Mouse (Mus musculus): ENCODE results near the gene Rab6b. TPM values are rescaled to one million over a fixed set of nuclear protein-coding genes. Genes with fewer than 3 reads are reported as not detected.

Rab6b gene
- total and polyA plus RNA-seq, 3 experiments: 0.16 TPM; not detected in 2

GRCm38 (mm10) chr9:103110727-103111501 is 673 bp upstream of the Rab6b start:
- no peaks in the 10 kb centered on the region for H3K4me1 ChIP-seq (ENCODE audit: insufficient read depth, low read depth, low read length)
- H3K36me3 ChIP-seq (replicated peaks): no peaks in the 10 kb centered on the region
- no peak overlapping the region for H3K4me3 ChIP-seq (ENCODE audit: low read depth, low read length)
- no peak for TF ChIP-seq GATA2 (IDR thresholded peaks at IDR 0.05; ENCODE audit: borderline replicate concordance, low read depth, low read length)
- TF ChIP-seq CTCF (IDR thresholded peaks at IDR 0.05; ENCODE audit: low read depth, low read length): no peak
- no peak for TF ChIP-seq GATA1 (IDR thresholded peaks at IDR 0.05; ENCODE audit: borderline replicate concordance, low read length)
- TF ChIP-seq POLR2AphosphoS5 (IDR thresholded peaks at IDR 0.05; ENCODE audit: insufficient replicate concordance, low read depth, low read length): no peak
- TF ChIP-seq TAL1 (conservative IDR thresholded peaks at IDR 0.05; ENCODE audit: low read depth, low read length): no peak
- DNase-seq (ENCODE audit: low spot score) (no peak), ATAC-seq (ENCODE audit: extremely low read depth, insufficient number of reproducible peaks, low FRiP score, poor library complexity, severe bottlenecking) (no peak)
- peaks cover 7% of the 10 kb centered on the region for H3K9me3 ChIP-seq (replicated peaks)
- H3K27me3 ChIP-seq (ENCODE audit: insufficient read depth, low read length): peaks cover 40% of the 10 kb centered on the region

GRCm38 (mm10) chr9:103112471-103113271 is 1.1 kb downstream of the Rab6b start:
- Histone ChIP-seq H3K36me3 (replicated peaks) (no peaks in the 10 kb centered on the region), H3K4me3 (ENCODE audit: low read depth, low read length) (no peak overlapping the region), H3K9me3 (replicated peaks) (peaks cover 7% of the 10 kb centered on the region), H3K4me1 (ENCODE audit: insufficient read depth, low read depth, low read length) (no peaks in the 10 kb centered on the region), H3K27me3 (ENCODE audit: insufficient read depth, low read length) (peaks cover 44% of the 10 kb centered on the region)
- no peak for DNase-seq (ENCODE audit: low spot score)
- TF ChIP-seq CTCF (IDR thresholded peaks at IDR 0.05; ENCODE audit: low read depth, low read length): no peak
- no peak for TF ChIP-seq TAL1 (conservative IDR thresholded peaks at IDR 0.05; ENCODE audit: low read depth, low read length)
- no peak for TF ChIP-seq POLR2AphosphoS5 (IDR thresholded peaks at IDR 0.05; ENCODE audit: insufficient replicate concordance, low read depth, low read length)
- no peak for TF ChIP-seq GATA2 (IDR thresholded peaks at IDR 0.05; ENCODE audit: borderline replicate concordance, low read depth, low read length)
- TF ChIP-seq GATA1 (IDR thresholded peaks at IDR 0.05; ENCODE audit: borderline replicate concordance, low read length): no peak
- no peak for ATAC-seq (ENCODE audit: extremely low read depth, insufficient number of reproducible peaks, low FRiP score, poor library complexity, severe bottlenecking)

GRCm38 (mm10) chr9:103113351-103113750 is 1.8 kb downstream of the Rab6b start:
- H3K4me3 ChIP-seq (ENCODE audit: low read depth, low read length): no peak overlapping the region
- DNase-seq (ENCODE audit: low spot score) (no peak), ATAC-seq (ENCODE audit: extremely low read depth, insufficient number of reproducible peaks, low FRiP score, poor library complexity, severe bottlenecking) (no peak)
- no peaks in the 10 kb centered on the region for H3K4me1 ChIP-seq (ENCODE audit: insufficient read depth, low read depth, low read length)
- peaks cover 7% of the 10 kb centered on the region for H3K9me3 ChIP-seq (replicated peaks)
- H3K36me3 ChIP-seq (replicated peaks): no peaks in the 10 kb centered on the region
- peaks cover 49% of the 10 kb centered on the region for H3K27me3 ChIP-seq (ENCODE audit: insufficient read depth, low read length)
- TF ChIP-seq GATA1 (IDR thresholded peaks at IDR 0.05; ENCODE audit: borderline replicate concordance, low read length) (no peak), CTCF (IDR thresholded peaks at IDR 0.05; ENCODE audit: low read depth, low read length) (no peak), GATA2 (IDR thresholded peaks at IDR 0.05; ENCODE audit: borderline replicate concordance, low read depth, low read length) (no peak), TAL1 (conservative IDR thresholded peaks at IDR 0.05; ENCODE audit: low read depth, low read length) (no peak), POLR2AphosphoS5 (IDR thresholded peaks at IDR 0.05; ENCODE audit: insufficient replicate concordance, low read depth, low read length) (no peak)

- H3K36me3 ChIP-seq (replicated peaks): no peaks in the 10 kb centered on the region
- ATAC-seq (ENCODE audit: extremely low read depth, insufficient number of reproducible peaks, low FRiP score, poor library complexity, severe bottlenecking): no peak
These were observed 2.7 kb downstream of the Rab6b start for GRCm38 (mm10) chr9:103114326-103114725.

GRCm38 (mm10) chr9:103114901-103115300 is 3.3 kb downstream of the Rab6b start:
- H3K4me3 ChIP-seq (ENCODE audit: low read depth, low read length): no peak overlapping the region
- no peaks in the 10 kb centered on the region for H3K36me3 ChIP-seq (replicated peaks)
- no peak for DNase-seq (ENCODE audit: low spot score)
- ATAC-seq (ENCODE audit: extremely low read depth, insufficient number of reproducible peaks, low FRiP score, poor library complexity, severe bottlenecking): no peak
- H3K9me3 ChIP-seq (replicated peaks): peaks cover 7% of the 10 kb centered on the region
- no peaks in the 10 kb centered on the region for H3K4me1 ChIP-seq (ENCODE audit: insufficient read depth, low read depth, low read length)
- peaks cover 64% of the 10 kb centered on the region for H3K27me3 ChIP-seq (ENCODE audit: insufficient read depth, low read length)
- TF ChIP-seq CTCF (IDR thresholded peaks at IDR 0.05; ENCODE audit: low read depth, low read length) (no peak), TAL1 (conservative IDR thresholded peaks at IDR 0.05; ENCODE audit: low read depth, low read length) (no peak)

More at GRCm38 (mm10) chr9:103114326-103114725, 2.7 kb downstream of the Rab6b start:
- TF ChIP-seq POLR2AphosphoS5 (IDR thresholded peaks at IDR 0.05; ENCODE audit: insufficient replicate concordance, low read depth, low read length) (no peak), GATA2 (IDR thresholded peaks at IDR 0.05; ENCODE audit: borderline replicate concordance, low read depth, low read length) (no peak), GATA1 (IDR thresholded peaks at IDR 0.05; ENCODE audit: borderline replicate concordance, low read length) (no peak), CTCF (IDR thresholded peaks at IDR 0.05; ENCODE audit: low read depth, low read length) (no peak), TAL1 (conservative IDR thresholded peaks at IDR 0.05; ENCODE audit: low read depth, low read length) (no peak)
- Histone ChIP-seq H3K4me3 (ENCODE audit: low read depth, low read length) (no peak overlapping the region), H3K4me1 (ENCODE audit: insufficient read depth, low read depth, low read length) (no peaks in the 10 kb centered on the region), H3K27me3 (ENCODE audit: insufficient read depth, low read length) (peaks cover 58% of the 10 kb centered on the region), H3K9me3 (replicated peaks) (peaks cover 7% of the 10 kb centered on the region)
- DNase-seq (ENCODE audit: low spot score): no peak

- no peaks in the 10 kb centered on the region for H3K4me1 ChIP-seq (ENCODE audit: insufficient read depth, low read depth, low read length)
- no peak overlapping the region for H3K4me3 ChIP-seq (ENCODE audit: low read depth, low read length)
- no peak for ATAC-seq (ENCODE audit: extremely low read depth, insufficient number of reproducible peaks, low FRiP score, poor library complexity, severe bottlenecking)
- peaks cover 65% of the 10 kb centered on the region for H3K27me3 ChIP-seq (ENCODE audit: insufficient read depth, low read length)
- no peaks in the 10 kb centered on the region for H3K36me3 ChIP-seq (replicated peaks)
- TF ChIP-seq GATA2 (IDR thresholded peaks at IDR 0.05; ENCODE audit: borderline replicate concordance, low read depth, low read length) (no peak), GATA1 (IDR thresholded peaks at IDR 0.05; ENCODE audit: borderline replicate concordance, low read length) (no peak)
- DNase-seq (ENCODE audit: low spot score): no peak
- peaks cover 2% of the 10 kb centered on the region for H3K9me3 ChIP-seq (replicated peaks)
These were observed 5.4 kb downstream of the Rab6b start for GRCm38 (mm10) chr9:103116941-103117340.
